Comparison of ENCODE assay signal across 8 mouse cellular contexts in genomic region chr5:75067125-75067756, GRCm38 (mm10). TPM values are rescaled to one million over a fixed set of nuclear protein-coding genes. Genes with fewer than 3 reads are reported as not detected.
DNase-seq lines count a peak whose midpoint lies in the region; ATAC-seq and TF ChIP-seq lines count a peak whose summit lies in the region.

No protein-coding gene starts in this region.

- DNase-seq in left cerebral cortex, adult 2 months (ENCODE audit: extremely low spot score in 1 of 2, low spot score in 2 of 2) = peak in 1 of 2 experiments; percentile 50
- no peak for DNase-seq in left cerebral cortex, postnatal 36 days (ENCODE audit: low spot score in 2 of 2)
- peak; percentile 80 for DNase-seq in embryo, embryonic 11 days
- DNase-seq in hindbrain, embryonic 14.5 days (ENCODE audit: low spot score) = peak; percentile 70
- DNase-seq in naive thymus-derived CD4-positive, alpha-beta T cell, adult 2 months (ENCODE audit: low read depth) = peak; percentile 89
- DNase-seq in adipocyte (ENCODE audit: low spot score) = no peak

- H3K4me3 ChIP-seq in left cerebral cortex, adult 2 months = peak overlapping the region; percentile 35
- H3K4me3 ChIP-seq in hindbrain, embryonic 14.5 days (replicated peaks; ENCODE audit: low read length) = peak overlapping the region; percentile 34
- H3K4me3 ChIP-seq in liver, embryonic 12.5 days = peak overlapping the region; percentile 37
- H3K4me3 ChIP-seq in stomach, embryonic 16.5 days (replicated peaks; ENCODE audit: low read length) = peak overlapping the region; percentile 53

- H3K9me3 ChIP-seq in hindbrain, embryonic 14.5 days (ENCODE audit: control insufficient read depth, low read length) = no peaks in the 10 kb centered on the region
- H3K9me3 ChIP-seq in liver, embryonic 12.5 days (replicated peaks) = no peaks in the 10 kb centered on the region
- H3K9me3 ChIP-seq in stomach, embryonic 16.5 days (replicated peaks; ENCODE audit: control insufficient read depth, low read length) = no peaks in the 10 kb centered on the region

- no peaks in the 10 kb centered on the region for H3K36me3 ChIP-seq in hindbrain, embryonic 14.5 days (replicated peaks; ENCODE audit: control insufficient read depth, insufficient read depth)
- no peaks in the 10 kb centered on the region for H3K36me3 ChIP-seq in liver, embryonic 12.5 days
- no peaks in the 10 kb centered on the region for H3K36me3 ChIP-seq in stomach, embryonic 16.5 days (ENCODE audit: control insufficient read depth, insufficient read depth, low read length)

- peaks cover 7% of the 10 kb centered on the region; the same call in 1 of the 2 replicates for H3K4me1 ChIP-seq in hindbrain, embryonic 14.5 days (replicated peaks; ENCODE audit: control insufficient read depth, insufficient read depth, low read length)
- H3K4me1 ChIP-seq in liver, embryonic 12.5 days = no peaks in the 10 kb centered on the region
- H3K4me1 ChIP-seq in stomach, embryonic 16.5 days (ENCODE audit: control insufficient read depth, insufficient read depth, low read length) = peaks cover 12% of the 10 kb centered on the region; the same call in 1 of the 2 replicates

- peaks cover 80% of the 10 kb centered on the region for H3K27me3 ChIP-seq in hindbrain, embryonic 14.5 days (ENCODE audit: control insufficient read depth, insufficient read depth, low read length)
- H3K27me3 ChIP-seq in liver, embryonic 12.5 days (replicated peaks) = peaks cover 64% of the 10 kb centered on the region
- peaks cover 43% of the 10 kb centered on the region for H3K27me3 ChIP-seq in stomach, embryonic 16.5 days (ENCODE audit: control insufficient read depth, insufficient read depth, low read length)

- H3K4me2 ChIP-seq in hindbrain, embryonic 14.5 days (replicated peaks) = peak overlapping the region; percentile 58
- H3K4me2 ChIP-seq in liver, embryonic 12.5 days = peak overlapping the region; percentile 64
- H3K4me2 ChIP-seq in stomach, embryonic 16.5 days (ENCODE audit: low read depth, low read length) = peak overlapping the region; percentile 64

- WGBS in hindbrain, embryonic 14.5 days = 1% methylated on average over 30 of the region's 30 CpGs
- 2% methylated on average over 30 of the region's 30 CpGs for WGBS in liver, embryonic 12.5 days (ENCODE audit: insufficient replicate concordance)
- under 1% methylated on average over 30 of the region's 30 CpGs for WGBS in stomach, embryonic 16.5 days

- H3K27ac ChIP-seq in left cerebral cortex, adult 2 months = no peak overlapping the region
- H3K27ac ChIP-seq in hindbrain, embryonic 14.5 days = no peak overlapping the region
- no peak overlapping the region for H3K27ac ChIP-seq in liver, embryonic 12.5 days
- no peak overlapping the region for H3K27ac ChIP-seq in stomach, embryonic 16.5 days (ENCODE audit: low read length)

- intact Hi-C loops in left cerebral cortex, adult 2 months (cut with DNase I) = no loop called here
- intact Hi-C loops in left cerebral cortex, postnatal 36 days (cut with DNase I) = no loop called here

- H3K9ac ChIP-seq in hindbrain, embryonic 14.5 days = peak overlapping the region; percentile 35; the same call in 1 of the 2 replicates
- no peak overlapping the region for H3K9ac ChIP-seq in liver, embryonic 12.5 days
- peak overlapping the region; percentile 43; the same call in 1 of the 2 replicates for H3K9ac ChIP-seq in stomach, embryonic 16.5 days (ENCODE audit: low read length)

- TF ChIP-seq CTCF in left cerebral cortex, adult 2 months (IDR thresholded peaks at IDR 0.05) = no peak

- peak; percentile 70 for ATAC-seq in hindbrain, embryonic 14.5 days (ENCODE audit: low FRiP score)
- peak; percentile 52; the same call in 1 of the 2 replicates for ATAC-seq in liver, embryonic 12.5 days
- peak; percentile 69; the same call in 1 of the 2 replicates for ATAC-seq in stomach, embryonic 16.5 days (ENCODE audit: insufficient read depth, low FRiP score)

RNA-seq across cellular contexts. Expression of gene Gsx2, which starts 8.2 kb away (rescaled TPM):
- total RNA-seq in left cerebral cortex, adult 2 months (2021) = under 1 TPM in 1 of 2 experiments, not detected in 1; 0.28 TPM
- under 1 TPM in 1 of 2 experiments, not detected in 1; 0.39 TPM for total RNA-seq in left cerebral cortex, postnatal 36 days (2021)
- polyA plus RNA-seq in hindbrain, embryonic 14.5 days (2014; fragmentation: Nextera tagmentation; extraction: Ambion mirVana) = 0.37 TPM in 1 of 2 replicates, not detected in the other
- not detected in 2 replicates for polyA plus RNA-seq in liver, embryonic 12.5 days (2016; fragmentation: Nextera tagmentation; extraction: Ambion mirVana)
- polyA plus RNA-seq in stomach, embryonic 16.5 days (2015; fragmentation: Nextera tagmentation; extraction: Ambion mirVana) = not detected in 2 replicates

RNA-seq across cellular contexts. Expression of gene Chic2, which starts 22.7 kb away (rescaled TPM):
- 10 to 100 TPM; 18.1 to 19.9 TPM for total RNA-seq in left cerebral cortex, adult 2 months (2021)
- total RNA-seq in left cerebral cortex, postnatal 36 days (2021) = 10 to 100 TPM; 15.3 to 18.8 TPM
- polyA plus RNA-seq in hindbrain, embryonic 14.5 days (2014; fragmentation: Nextera tagmentation; extraction: Ambion mirVana) = 47.2 and 47.4 TPM in 2 replicates
- polyA plus RNA-seq in liver, embryonic 12.5 days (2016; fragmentation: Nextera tagmentation; extraction: Ambion mirVana) = 32.5 and 35.1 TPM in 2 replicates
- 16.5 and 20.4 TPM in 2 replicates for polyA plus RNA-seq in stomach, embryonic 16.5 days (2015; fragmentation: Nextera tagmentation; extraction: Ambion mirVana)

Comparison
In these comparisons a context has a peak if more than half of its experiments do, and no peak if none do; other contexts are left out.
1. DNase-seq: peak in embryo, embryonic 11 days (single experiment), hindbrain, embryonic 14.5 days (single experiment) and naive thymus-derived CD4-positive, alpha-beta T cell, adult 2 months (single experiment); none in left cerebral cortex, postnatal 36 days (0 of 2) and adipocyte (single experiment).
2. Peak in every context shown above with its lines, with median percentiles within 50 percentile points of each other: H3K4me3 ChIP-seq, ATAC-seq and H3K4me2 ChIP-seq.